Mouse (Mus musculus): Measurements from ENCODE around the gene 1500011B03Rik. TPM values are rescaled to one million over a fixed set of nuclear protein-coding genes. Genes with fewer than 3 reads are reported as not detected.

The 1500011B03Rik gene
- total RNA-seq, 2 experiments from 2014 or later, result 144 to 161 TPM

DNA sequence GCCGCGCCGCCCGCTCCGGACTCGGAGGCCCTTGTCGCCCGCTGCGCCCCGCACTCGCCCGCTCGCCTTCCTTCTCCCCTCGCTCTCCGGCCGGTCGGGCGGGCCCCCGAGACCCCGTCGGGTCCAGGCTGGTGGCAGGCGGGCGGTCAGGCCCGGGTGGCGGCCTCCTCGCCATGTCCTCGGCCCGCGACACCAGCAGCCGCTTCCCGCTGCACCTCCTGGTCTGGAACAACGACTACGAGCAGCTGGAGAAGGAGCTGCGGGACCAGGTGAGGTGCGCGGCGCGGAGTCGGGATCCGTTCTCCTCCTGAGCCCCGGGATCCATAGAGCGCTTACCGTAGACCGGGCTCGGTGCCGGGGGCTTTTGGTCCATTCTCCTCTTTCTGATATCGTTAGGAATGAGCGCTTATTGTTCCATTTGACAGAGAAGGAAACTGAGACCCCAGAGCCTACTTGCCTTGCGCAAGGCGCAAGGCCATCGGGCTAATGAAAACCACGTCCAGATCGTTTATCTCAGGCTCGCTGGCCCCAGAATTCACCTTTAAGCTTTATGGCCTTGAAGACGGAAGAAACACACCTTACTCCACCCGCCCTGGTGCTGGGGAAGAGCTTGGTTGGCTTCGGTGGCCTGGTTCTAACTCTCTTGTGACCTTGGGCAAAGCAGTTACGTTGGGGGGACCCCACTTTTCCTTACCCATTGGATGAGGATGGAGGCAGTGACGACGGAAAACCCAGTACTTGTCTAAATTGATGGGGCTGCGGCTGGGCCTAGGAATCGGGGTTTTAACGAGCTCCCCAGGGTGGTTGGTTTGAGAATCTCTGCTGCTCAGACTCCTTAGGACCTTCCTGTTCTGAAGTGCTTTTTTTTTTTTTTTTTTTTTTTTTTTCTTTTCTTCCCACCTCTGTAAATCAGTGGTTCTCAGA, 48.0 kb downstream of the 1500011B03Rik start, which contains the start of gene Git2:
Gene Git2 (minus strand): TSS at position 462 of the 924 bp plus-strand sequence.
- peak in 1 of 2 experiments; percentile 20 for DNase-seq (ENCODE audit: extremely low spot score in 1 of 2, low spot score in 2 of 2)
- intact Hi-C loops (cut with DNase I), result loop anchor here (2.0 kb wide), 1 partner anchor 29 kb away; no protein-coding TSS in a partner anchor
- peak within 1 kb of the TSS; percentile 96 for H3K4me3 ChIP-seq

DNA sequence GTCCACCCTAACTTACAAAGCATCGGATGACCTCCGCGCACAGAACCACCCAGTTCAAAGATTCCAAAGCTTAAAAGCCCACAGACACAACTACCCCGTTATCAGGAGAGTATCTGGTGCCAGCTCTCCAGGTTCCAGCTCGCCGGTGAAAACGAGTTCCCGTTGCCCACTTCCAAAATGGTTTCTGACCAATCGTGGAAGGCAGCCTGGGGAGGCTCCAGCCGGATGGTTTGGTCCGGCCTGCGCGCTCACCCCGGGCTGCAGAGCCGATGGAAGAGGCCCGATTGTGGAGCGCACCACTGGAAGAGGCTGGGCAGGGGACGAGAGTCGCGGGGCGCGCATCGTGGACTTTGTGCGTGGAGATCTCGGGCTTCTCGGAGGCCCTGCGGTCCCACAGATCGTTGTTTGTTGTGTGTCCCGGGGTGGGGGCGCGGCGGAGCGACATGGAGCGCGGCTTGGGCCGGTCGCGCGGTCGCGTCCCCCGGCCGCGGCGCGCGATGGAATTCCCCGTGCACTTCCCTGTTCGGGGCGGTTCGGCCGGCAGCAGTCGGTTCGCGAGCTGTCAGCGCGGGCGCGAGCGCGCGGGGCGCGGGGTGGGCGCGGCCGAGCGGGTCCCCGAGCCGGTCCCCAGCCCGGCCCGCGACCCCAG, 48.7 kb downstream of the 1500011B03Rik start, which contains the start of gene Ankrd13a:
Gene Ankrd13a (plus strand): TSS at position 275 of the 649 bp plus-strand sequence.
- Histone ChIP-seq H3K4me3 (peak within 1 kb of the TSS; percentile 96), H3K27ac (peak within 1 kb of the TSS; percentile 100)
- no peak for TF ChIP-seq CTCF (IDR thresholded peaks at IDR 0.05)
- intact Hi-C loops (cut with DNase I), result loop anchor here (2.0 kb wide), 1 partner anchor 30 kb away; no protein-coding TSS in a partner anchor
- DNase-seq (ENCODE audit: extremely low spot score in 1 of 2, low spot score in 2 of 2), result peak; percentile 87 to 91

More for the DNA sequence above, 48.0 kb downstream of the 1500011B03Rik start, which contains the start of gene Git2:
- peak within 1 kb of the TSS; percentile 100 for H3K27ac ChIP-seq
- peak; percentile 12 for TF ChIP-seq CTCF (IDR thresholded peaks at IDR 0.05)

DNA sequence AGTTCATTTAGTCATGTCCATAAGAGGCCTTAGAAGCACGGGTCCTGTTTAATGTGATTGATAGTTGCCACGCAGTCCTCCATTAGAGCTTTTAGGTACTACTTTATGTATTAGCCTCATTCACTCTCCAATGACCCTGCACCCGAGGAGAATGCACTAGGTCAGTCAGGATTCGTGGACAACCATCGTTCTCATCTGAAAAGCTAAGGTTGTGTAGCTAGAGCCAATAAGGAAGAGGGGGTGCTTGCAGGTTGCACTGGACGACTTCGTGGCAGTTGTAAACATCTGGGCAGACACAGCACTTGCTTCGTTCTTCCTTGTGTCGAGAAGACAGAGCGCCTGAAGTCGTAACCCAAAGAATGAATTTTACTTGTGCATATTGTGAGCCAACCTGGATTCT, 49.5 kb downstream of the 1500011B03Rik start:
- Histone ChIP-seq H3K4me3 (peak overlapping the region; percentile 96), H3K27ac (peak overlapping the region; percentile 100)
- intact Hi-C loops (cut with DNase I), result loop anchor here (1.0 to 2.0 kb wide), 2 partner anchors 31 to 66 kb away; partner anchors contain the start of gene Tchp
- TF ChIP-seq CTCF (IDR thresholded peaks at IDR 0.05), result no peak
- DNase-seq (ENCODE audit: extremely low spot score in 1 of 2, low spot score in 2 of 2), result peak in 1 of 2 experiments; percentile 21

DNA sequence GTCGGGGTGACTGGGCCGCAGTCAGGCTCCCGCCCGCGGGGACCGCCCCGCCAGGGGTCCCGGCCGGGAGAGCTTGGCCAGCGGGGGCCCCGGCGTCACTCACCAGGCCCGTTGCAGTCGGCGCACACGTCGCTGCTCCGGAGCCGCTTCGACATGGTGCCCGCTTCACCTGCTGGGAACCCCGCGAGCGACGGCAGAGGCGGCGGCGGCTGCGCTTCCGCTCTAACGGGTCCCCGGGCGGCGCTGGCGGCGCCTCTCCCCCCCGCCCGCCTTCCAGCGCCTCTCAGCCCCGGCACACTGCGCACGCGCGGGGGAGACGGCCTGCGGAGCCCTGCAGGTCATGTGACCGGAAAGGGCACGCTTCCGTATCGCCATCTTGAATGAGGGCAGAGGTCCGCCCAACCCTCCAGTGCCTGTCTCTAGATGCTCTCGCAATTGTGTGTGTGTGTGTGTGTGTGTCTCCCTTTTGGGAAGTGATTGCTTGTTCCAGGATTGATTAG, 50.0 kb downstream of the 1500011B03Rik start:
- intact Hi-C loops (cut with DNase I), result loop anchor here (1.0 kb wide), 1 partner anchor 66 kb away; the partner anchor contains the start of gene Tchp

DNA sequence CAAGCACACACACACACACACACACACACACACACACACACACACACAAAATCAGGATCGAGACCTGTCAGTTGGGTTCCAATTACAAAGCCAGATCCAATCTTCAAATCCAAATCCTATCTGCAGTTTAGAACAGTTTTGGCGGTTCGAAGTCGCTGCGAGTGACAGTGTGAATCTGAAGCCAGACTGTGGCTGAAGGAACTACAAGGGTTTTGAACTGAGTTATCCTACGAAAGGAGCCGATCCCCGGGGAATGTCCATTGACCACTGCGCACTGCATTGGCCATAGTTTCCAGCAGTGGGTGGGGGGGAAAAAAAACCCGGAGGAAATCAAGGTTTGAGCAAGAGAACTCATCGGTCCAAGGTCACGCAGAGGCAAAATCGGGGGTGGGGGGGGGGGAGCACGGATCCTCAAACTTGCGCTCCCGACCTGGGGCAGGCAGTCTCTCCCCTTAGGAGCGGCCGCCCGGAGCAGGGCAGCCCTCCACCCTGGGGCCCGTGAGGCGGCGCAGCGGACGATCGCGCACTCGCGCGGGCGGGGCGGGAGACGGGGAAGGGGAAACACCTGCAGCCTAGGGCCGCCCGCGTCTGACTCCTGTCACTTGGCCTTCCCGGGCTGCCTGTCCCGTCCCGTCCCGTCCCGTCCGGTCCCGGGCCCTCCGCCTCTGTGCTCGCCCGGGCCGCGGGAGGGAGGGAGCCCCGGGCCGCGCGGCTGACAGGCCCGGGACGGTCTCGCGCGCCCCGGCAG, 50.6 kb downstream of the 1500011B03Rik start:
- H3K27ac ChIP-seq, result peak overlapping the region; percentile 92
- peak overlapping the region; percentile 96 for H3K4me3 ChIP-seq
- TF ChIP-seq CTCF (IDR thresholded peaks at IDR 0.05), result no peak
- intact Hi-C loops (cut with DNase I), result loop anchor here (1.0 kb wide), 1 partner anchor 65 kb away; the partner anchor contains the start of gene Tchp
- peak; percentile 41 to 57 for DNase-seq (ENCODE audit: extremely low spot score in 1 of 2, low spot score in 2 of 2)

More for the DNA sequence above, 50.0 kb downstream of the 1500011B03Rik start:
- H3K4me3 ChIP-seq, result peak overlapping the region; percentile 96
- no peak for TF ChIP-seq CTCF (IDR thresholded peaks at IDR 0.05)
- peak; percentile 96 for DNase-seq (ENCODE audit: extremely low spot score in 1 of 2, low spot score in 2 of 2)
- peak overlapping the region; percentile 100 for H3K27ac ChIP-seq

DNA sequence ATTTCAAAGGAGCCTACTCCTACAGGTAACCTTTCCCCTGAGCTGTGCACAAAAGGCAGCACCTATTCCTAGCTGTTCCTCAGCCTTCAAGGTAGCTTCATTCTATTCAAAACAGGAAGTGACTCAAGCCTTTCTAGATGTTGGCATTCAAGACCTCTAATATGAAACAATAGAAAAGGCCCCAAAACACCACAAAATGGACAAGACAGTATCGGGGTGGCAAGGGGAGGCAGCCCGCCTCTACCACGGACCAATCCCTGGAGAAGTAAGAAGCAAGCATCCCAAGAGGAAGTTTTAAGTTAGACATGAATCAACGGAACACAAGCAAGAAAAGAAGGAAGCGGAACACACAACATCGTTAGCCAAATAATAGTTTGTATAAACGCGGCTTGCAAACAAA, 51.5 kb downstream of the 1500011B03Rik start:
- H3K4me3 ChIP-seq, result peak overlapping the region; percentile 39; the same call in 1 of the 2 replicates
- peak overlapping the region; percentile 3; the same call in 1 of the 2 replicates for H3K27ac ChIP-seq
- TF ChIP-seq CTCF (IDR thresholded peaks at IDR 0.05), result no peak
- DNase-seq (ENCODE audit: extremely low spot score in 1 of 2, low spot score in 2 of 2), result no peak
- intact Hi-C loops (cut with DNase I), result no loop called here

DNA sequence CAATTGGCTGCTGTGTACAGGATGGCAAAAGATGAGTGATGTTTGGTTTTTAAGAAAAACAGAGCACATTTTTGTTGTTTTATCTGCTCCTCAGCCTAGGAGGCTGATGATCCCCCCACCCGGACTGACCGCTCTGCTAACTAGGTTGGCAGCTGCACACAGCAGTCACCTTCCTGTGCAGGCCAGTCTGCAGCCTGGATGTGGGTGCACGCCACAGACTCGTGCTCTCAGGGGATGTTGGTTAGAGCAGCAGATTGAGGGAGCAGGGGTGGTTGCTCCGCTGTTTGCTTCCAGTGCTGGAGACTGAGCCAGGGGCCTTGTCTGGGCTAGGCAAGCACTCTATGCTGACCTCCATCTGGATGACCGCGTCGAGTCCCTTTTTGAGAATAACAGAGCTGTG, 53.5 kb downstream of the 1500011B03Rik start:
- no peak overlapping the region for H3K27ac ChIP-seq
- intact Hi-C loops (cut with DNase I), result no loop called here
- H3K4me3 ChIP-seq, result no peak overlapping the region

DNA sequence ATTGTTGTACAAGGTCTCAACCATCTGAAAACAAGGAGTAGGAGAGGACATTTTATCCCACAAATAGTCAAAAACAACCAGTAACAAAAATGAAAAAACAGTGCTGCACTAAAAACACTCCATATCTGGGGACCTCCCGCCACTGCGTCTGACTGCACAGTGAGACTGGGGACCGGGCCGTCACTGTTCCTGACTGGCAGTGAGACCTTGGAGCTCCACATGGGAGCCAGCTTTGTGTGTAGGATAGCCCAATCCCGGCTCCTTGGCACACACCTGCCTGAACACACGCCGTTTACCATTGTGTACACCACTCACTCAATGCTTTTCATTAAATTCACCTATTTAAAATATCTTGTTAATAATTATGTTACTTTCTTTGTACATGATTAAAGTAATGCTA, 56.1 kb downstream of the 1500011B03Rik start:
- TF ChIP-seq CTCF (IDR thresholded peaks at IDR 0.05), result no peak
- no peak for DNase-seq (ENCODE audit: extremely low spot score in 1 of 2, low spot score in 2 of 2)
- Histone ChIP-seq H3K27ac (no peak overlapping the region), H3K4me3 (no peak overlapping the region)
- intact Hi-C loops (cut with DNase I), result no loop called here

More for the DNA sequence above, 53.5 kb downstream of the 1500011B03Rik start:
- TF ChIP-seq CTCF (IDR thresholded peaks at IDR 0.05), result no peak
- DNase-seq (ENCODE audit: extremely low spot score in 1 of 2, low spot score in 2 of 2), result no peak

DNA sequence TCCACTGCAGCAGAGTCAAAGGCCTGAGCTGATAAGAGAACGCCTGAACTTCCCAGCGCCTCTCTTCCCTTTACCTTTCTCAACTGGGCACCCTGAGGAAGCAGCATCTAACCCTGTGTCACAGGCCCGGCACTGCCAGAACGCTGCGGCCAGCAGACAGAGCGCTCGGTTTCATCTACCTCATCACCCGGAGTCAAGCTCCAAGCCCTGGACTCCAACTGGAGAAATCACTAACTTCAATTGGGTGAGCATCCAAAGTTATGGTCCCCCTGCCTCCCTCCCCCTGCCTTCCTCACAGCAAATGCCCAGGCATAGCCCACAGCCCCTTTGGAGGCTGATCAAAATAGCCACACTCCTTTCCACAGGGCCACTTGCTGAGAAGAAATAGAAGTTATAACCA, 56.6 kb downstream of the 1500011B03Rik start:
- H3K4me3 ChIP-seq, result no peak overlapping the region
- intact Hi-C loops (cut with DNase I), result no loop called here
- no peak for TF ChIP-seq CTCF (IDR thresholded peaks at IDR 0.05)
- no peak for DNase-seq (ENCODE audit: extremely low spot score in 1 of 2, low spot score in 2 of 2)
- no peak overlapping the region for H3K27ac ChIP-seq

DNA sequence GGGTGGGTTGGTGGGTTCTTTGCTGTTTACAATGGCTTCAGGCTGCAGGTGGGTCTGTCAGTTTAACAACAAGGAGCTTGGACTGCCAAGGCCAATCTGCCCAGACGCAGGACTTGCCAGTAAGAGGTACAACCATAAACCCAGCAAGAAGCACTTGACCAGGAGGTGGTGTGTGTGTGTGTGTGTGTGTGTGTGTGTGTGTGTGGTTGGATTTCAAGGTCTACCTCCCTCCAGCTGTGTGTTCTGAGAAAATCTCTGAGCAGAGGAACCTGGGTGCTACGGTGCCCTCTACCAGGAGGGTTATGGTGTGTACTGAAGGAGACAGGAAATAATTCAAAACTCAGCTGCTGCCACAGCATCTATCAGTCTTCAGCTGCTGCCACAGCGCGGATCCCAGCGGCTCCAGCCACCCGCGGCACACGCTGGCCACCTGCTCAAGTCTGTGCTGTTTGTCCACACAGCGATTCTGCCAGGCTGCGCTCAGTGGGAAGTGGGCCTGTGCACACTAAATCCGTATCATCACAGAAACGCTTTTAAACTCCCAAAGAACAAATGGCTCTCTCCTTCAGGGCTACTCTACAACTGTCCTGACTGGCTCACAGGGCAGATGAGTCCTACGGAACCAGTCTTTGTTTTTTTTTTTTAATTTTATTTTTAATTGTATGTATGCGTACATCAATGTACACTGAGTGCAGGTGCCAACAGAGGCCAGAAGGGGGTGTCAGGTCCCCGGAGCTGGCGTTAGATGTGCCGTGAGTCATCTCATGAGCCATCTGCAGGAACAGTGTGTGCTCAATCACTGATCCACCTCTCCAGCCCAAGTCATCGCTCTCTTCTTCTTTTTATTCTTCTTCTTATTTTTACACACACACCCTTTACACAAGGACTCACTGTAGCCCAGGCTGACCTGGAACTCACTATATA, 58.2 kb downstream of the 1500011B03Rik start:
- Histone ChIP-seq H3K27ac (no peak overlapping the region), H3K4me3 (no peak overlapping the region)
- intact Hi-C loops (cut with DNase I), result no loop called here
- DNase-seq (ENCODE audit: extremely low spot score in 1 of 2, low spot score in 2 of 2), result no peak
- TF ChIP-seq CTCF (IDR thresholded peaks at IDR 0.05), result peak; percentile 39

Data from left cerebral cortex, adult 2 months (tissue).